Mouse (Mus musculus) liver, adult 2 months (tissue): ENCODE measurements at regions not wholly inside any gene's neighbourhood (a gene's known extent, or its start where the extent isn't known, plus 50 kb on each side); places are given as distances from the start of the nearest gene placed in this dataset.

ENCODE experiments used
- DNase-seq: peaks from one replicate; pipeline ENCODE4 v3.0.0-alpha.2; 2011; ENCODE audit warnings: low read depth, low spot score; ENCODE audit errors: extremely low read depth
- H3K27ac ChIP-seq: fragments of 200-500 bp; replicated peaks from 2 replicates; pipeline ENCODE4 v1.5.1; 2012; ENCODE audit warnings: low read depth, mild to moderate bottlenecking, control low read depth, inconsistent platforms, low read length; ENCODE audit not compliant: insufficient read depth
- H3K27me3 ChIP-seq: fragments of 200-500 bp; 2 replicates; pipeline ENCODE4 v1.6.1; 2012; ENCODE audit warnings: mild to moderate bottlenecking, moderate library complexity, low read length, inconsistent platforms; ENCODE audit not compliant: control insufficient read depth, insufficient read depth
- H3K36me3 ChIP-seq: fragments of 200-500 bp; 2 replicates; pipeline ENCODE4 v1.6.1; 2012; ENCODE audit warnings: low read length, inconsistent platforms; ENCODE audit not compliant: control insufficient read depth, insufficient read depth
- H3K4me1 ChIP-seq: fragments of 200-500 bp; 2 replicates; pipeline ENCODE4 v1.6.1; 2011; ENCODE audit warnings: low read length; ENCODE audit not compliant: control insufficient read depth, insufficient read depth
- H3K4me3 ChIP-seq: fragments of 200-500 bp; 2 replicates; pipeline ENCODE4 v1.5.1; 2011; ENCODE audit warnings: low read depth, mild to moderate bottlenecking, control low read depth, low read length, moderate library complexity; ENCODE audit not compliant: insufficient read depth
- H3K79me2 ChIP-seq: fragments of 200-500 bp; 2 replicates; pipeline ENCODE4 v1.6.1; 2012; ENCODE audit warnings: inconsistent platforms, mild to moderate bottlenecking, low read length, moderate library complexity; ENCODE audit not compliant: control insufficient read depth, insufficient read depth
- H3K9ac ChIP-seq: fragments of 200-500 bp; 2 replicates; pipeline ENCODE4 v1.6.1; 2012; ENCODE audit warnings: low read depth, mild to moderate bottlenecking, control low read depth, inconsistent platforms, low read length
- CTCF ChIP-seq: fragments of 200-500 bp; IDR thresholded peaks from 2 replicates; pipeline ENCODE4 v1.5.1; 2011; ENCODE audit warnings: low read depth, low read length, control low read depth
- POLR2A ChIP-seq: fragments of 200-500 bp; IDR thresholded peaks from 2 replicates; pipeline ENCODE4 v1.6.1; 2011; ENCODE audit warnings: low read length, control low read depth; ENCODE audit not compliant: insufficient read depth; ENCODE audit errors: extremely low read depth
- WGBS: fragments of 180-500 bp; shearing (Covaris S2); methylation state at CpG from one replicate; pipeline ENCODE4 v1.1.7; 2018; 5-methylcytosine and 5-hydroxymethylcytosine counted together

GRCm38 (mm10) chr1:128472022-128472712 lies 55.0 kb upstream of the Dars start:
- TF ChIP-seq CTCF (no peak), POLR2A (no peak)
- 10% methylated on average over 20 of the region's 20 CpGs for WGBS
- no peak overlapping the region for H3K9ac ChIP-seq
- peaks cover 1% of the 10 kb centered on the region; the same call in 1 of the 2 replicates for H3K4me1 ChIP-seq
- no peaks in the 10 kb centered on the region for H3K36me3 ChIP-seq
- no peak overlapping the region for H3K4me3 ChIP-seq
- H3K27ac ChIP-seq: no peak overlapping the region
- H3K27me3 ChIP-seq: peaks cover 3% of the 10 kb centered on the region; the same call in 1 of the 2 replicates
- DNase-seq: no peak
- H3K79me2 ChIP-seq: no peaks in the 10 kb centered on the region

- 14% methylated on average over 2 of the region's 2 CpGs for WGBS
- TF ChIP-seq CTCF (no peak), POLR2A (no peak)
- no peaks in the 10 kb centered on the region for H3K79me2 ChIP-seq
- no peak overlapping the region for H3K4me3 ChIP-seq
- H3K36me3 ChIP-seq: no peaks in the 10 kb centered on the region
- H3K4me1 ChIP-seq: peaks cover 1% of the 10 kb centered on the region; the same call in 1 of the 2 replicates
- H3K27ac ChIP-seq: no peak overlapping the region
- H3K27me3 ChIP-seq: peaks cover 3% of the 10 kb centered on the region; the same call in 1 of the 2 replicates
- DNase-seq: peak; percentile 53
- no peak overlapping the region for H3K9ac ChIP-seq
These were observed 53.6 kb upstream of the Dars start for GRCm38 (mm10) chr1:128470786-128471185.

GRCm38 (mm10) chr1:128469054-128469453 lies 51.9 kb upstream of the Dars start:
- no peaks in the 10 kb centered on the region for H3K36me3 ChIP-seq
- H3K9ac ChIP-seq: no peak overlapping the region
- H3K4me1 ChIP-seq: peaks cover 1% of the 10 kb centered on the region; the same call in 1 of the 2 replicates
- peaks cover 3% of the 10 kb centered on the region; the same call in 1 of the 2 replicates for H3K27me3 ChIP-seq
- WGBS: 92% methylated on average over 7 of the region's 7 CpGs
- TF ChIP-seq POLR2A: no peak
- no peak for TF ChIP-seq CTCF
- DNase-seq: no peak
- H3K4me3 ChIP-seq: no peak overlapping the region
- H3K27ac ChIP-seq: no peak overlapping the region
- H3K79me2 ChIP-seq: no peaks in the 10 kb centered on the region
